Mouse (Mus musculus) activated CD4-positive, CD25-positive, alpha-beta regulatory T cell (primary cell): ENCODE data around the gene Smim11. TPM values are rescaled to one million over a fixed set of nuclear protein-coding genes. Genes with fewer than 3 reads are reported as not detected.

Experiments
- polyA plus RNA-seq, 2 experiments: library from polyadenylated mRNA; unstranded; fragments of 100-300 nt; shearing (Covaris generic); gene quantifications; one replicate each; pipeline ENCODE4 v1.2.1; 2017

Gene Smim11
- 100 to 1,000 TPM in 1 of 2 experiments, 10 to 100 TPM in 1; 99.0 to 117 TPM for polyA plus RNA-seq

GRCm38 (mm10) chr16:92300649-92301411, at the start of gene Smim11:
TSS of gene Smim11 (plus strand) at chr16:92301286.

GRCm38 (mm10) chr16:92292101-92292500, 9.0 kb upstream of the Smim11 start, which contains the start of gene Kcne2:
TSS of gene Kcne2 (plus strand) at chr16:92292389.

GRCm38 (mm10) chr16:92321341-92321740, 20.3 kb downstream of the Smim11 start, which contains the start of gene Fam243:
TSS of gene Fam243 (minus strand) at chr16:92321441.

GRCm38 (mm10) chr16:92359229-92359628, 58.1 kb downstream of the Smim11 start, which contains the start of gene Kcne1:
TSS of gene Kcne1 (minus strand) at chr16:92359468.

Other genes starting within 250 kb of the Smim11 start
- gene Mrps6, start 243.0 kb upstream of the Smim11 start, polyA plus RNA-seq: 100 to 1,000 TPM; 105 to 106 TPM
- under 1 TPM in 1 of 2 experiments, not detected in 1; 0.16 TPM for gene Gm49711, start 243.0 kb upstream of the Smim11 start, polyA plus RNA-seq
- gene Slc5a3, start 243.0 kb upstream of the Smim11 start, polyA plus RNA-seq: 1 to 10 TPM; 3.1 to 6.0 TPM
- gene Kcne2, start 8.9 kb upstream of the Smim11 start, polyA plus RNA-seq: under 1 TPM in 1 of 2 experiments, not detected in 1; 0.41 TPM
- gene Fam243, start 20.2 kb downstream of the Smim11 start, polyA plus RNA-seq: not detected
- not detected for gene Kcne1, start 58.2 kb downstream of the Smim11 start, polyA plus RNA-seq
- gene Rcan1, start 169.6 kb downstream of the Smim11 start, polyA plus RNA-seq: 10 to 100 TPM in 1 of 2 experiments, 1 to 10 TPM in 1; 8.3 to 13.5 TPM
- under 1 TPM in 1 of 2 experiments, not detected in 1; 0.06 TPM for gene Clic6, start 184.4 kb downstream of the Smim11 start, polyA plus RNA-seq